Mouse (Mus musculus): ENCODE measurements around the gene Cxcl13. TPM values are rescaled to one million over a fixed set of nuclear protein-coding genes. Genes with fewer than 3 reads are reported as not detected.
A peak's percentile ranks its signal among the peaks of the same experiment; 100 is the strongest.

The Cxcl13 gene
- total and polyA plus RNA-seq, 3 experiments: not detected

DNA sequence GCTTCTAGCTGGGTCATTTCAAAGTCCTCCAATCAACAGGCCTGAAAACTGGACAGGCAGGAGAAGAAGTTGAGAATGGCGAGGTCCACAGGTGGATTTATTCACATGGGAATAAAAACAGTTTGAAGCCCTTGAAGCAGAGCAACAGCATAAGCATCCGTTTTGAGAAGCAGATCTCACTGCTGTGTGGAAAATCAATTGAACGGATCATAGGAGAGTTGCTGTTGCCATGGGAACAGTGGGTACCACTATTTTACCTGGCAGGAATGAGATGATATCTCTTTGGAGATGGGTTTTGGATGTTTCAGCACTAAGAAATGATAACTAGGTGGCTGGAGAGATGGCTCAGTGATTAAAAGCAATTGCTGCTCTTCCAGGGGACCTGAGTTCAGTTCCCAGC is 8.1 kb upstream of the Cxcl13 start:
- Histone ChIP-seq H3K4me1 (ENCODE audit: control insufficient read depth in 1 of 2, insufficient read depth in 2 of 2, low read length in 2 of 2) (no peaks in the 10 kb centered on the region), H3K36me3 (ENCODE audit: control insufficient read depth in 1 of 2, insufficient read depth in 2 of 2, low read length in 2 of 2) (no peaks in the 10 kb centered on the region), H3K9me3 (replicated peaks; ENCODE audit: insufficient read depth, low read length) (no peaks in the 10 kb centered on the region), H3K27ac (ENCODE audit: control insufficient read depth, low read depth, low read length) (no peak overlapping the region), H3K27me3 (ENCODE audit: control insufficient read depth in 1 of 2, insufficient read depth in 2 of 2, low read length in 2 of 2) (no peaks in the 10 kb centered on the region; a peak in 1 of 4 replicates), H3K4me3 (ENCODE audit: control insufficient read depth in 1 of 2, insufficient read depth in 1 of 2, low read depth in 2 of 2, low read length in 2 of 2) (no peak overlapping the region), H3K9ac (ENCODE audit: control insufficient read depth, low read depth, low read length, poor library complexity, severe bottlenecking) (no peak overlapping the region), H3K79me2 (ENCODE audit: control insufficient read depth, insufficient read depth, low read length, poor library complexity) (no peaks in the 10 kb centered on the region)
- DNase-seq (ENCODE audit: low read depth, low spot score): no peak
- TF ChIP-seq BHLHE40 (IDR thresholded peaks at IDR 0.05; ENCODE audit: borderline replicate concordance, low read depth, low read length): no peak
- TF ChIP-seq MXI1 (IDR thresholded peaks at IDR 0.05; ENCODE audit: low read depth, low read length): no peak
- no peak for TF ChIP-seq EP300 (IDR thresholded peaks at IDR 0.05; ENCODE audit: low read depth in 1 of 2, low read length in 2 of 2)
- TF ChIP-seq POLR2A (IDR thresholded peaks at IDR 0.05; ENCODE audit: control insufficient read depth in 1 of 2, insufficient read depth in 1 of 2, low read depth in 1 of 2, low read length in 2 of 2, poor library complexity in 1 of 2): no peak
- TF ChIP-seq E2F4 (IDR thresholded peaks at IDR 0.05; ENCODE audit: borderline replicate concordance, low read depth, low read length): no peak
- TF ChIP-seq TCF12 (IDR thresholded peaks at IDR 0.05; ENCODE audit: low read depth, low read length): no peak
- TF ChIP-seq GABPA (IDR thresholded peaks at IDR 0.05; ENCODE audit: low read depth, low read length): no peak
- no peak for TF ChIP-seq KAT2A (conservative IDR thresholded peaks at IDR 0.05; ENCODE audit: low read depth, low read length)
- no peak for TF ChIP-seq NELFE (IDR thresholded peaks at IDR 0.05; ENCODE audit: low read depth, low read length)
- TF ChIP-seq MAX (IDR thresholded peaks at IDR 0.05; ENCODE audit: low read length): no peak
- no peak for TF ChIP-seq USF2 (IDR thresholded peaks at IDR 0.05; ENCODE audit: borderline replicate concordance in 1 of 2, insufficient read depth in 1 of 2, low read depth in 1 of 2, low read length in 2 of 2)
- no peak for TF ChIP-seq MEF2A (IDR thresholded peaks at IDR 0.05; ENCODE audit: extremely low read depth, insufficient replicate concordance, low read depth, low read length, poor library complexity, severe bottlenecking)

DNA sequence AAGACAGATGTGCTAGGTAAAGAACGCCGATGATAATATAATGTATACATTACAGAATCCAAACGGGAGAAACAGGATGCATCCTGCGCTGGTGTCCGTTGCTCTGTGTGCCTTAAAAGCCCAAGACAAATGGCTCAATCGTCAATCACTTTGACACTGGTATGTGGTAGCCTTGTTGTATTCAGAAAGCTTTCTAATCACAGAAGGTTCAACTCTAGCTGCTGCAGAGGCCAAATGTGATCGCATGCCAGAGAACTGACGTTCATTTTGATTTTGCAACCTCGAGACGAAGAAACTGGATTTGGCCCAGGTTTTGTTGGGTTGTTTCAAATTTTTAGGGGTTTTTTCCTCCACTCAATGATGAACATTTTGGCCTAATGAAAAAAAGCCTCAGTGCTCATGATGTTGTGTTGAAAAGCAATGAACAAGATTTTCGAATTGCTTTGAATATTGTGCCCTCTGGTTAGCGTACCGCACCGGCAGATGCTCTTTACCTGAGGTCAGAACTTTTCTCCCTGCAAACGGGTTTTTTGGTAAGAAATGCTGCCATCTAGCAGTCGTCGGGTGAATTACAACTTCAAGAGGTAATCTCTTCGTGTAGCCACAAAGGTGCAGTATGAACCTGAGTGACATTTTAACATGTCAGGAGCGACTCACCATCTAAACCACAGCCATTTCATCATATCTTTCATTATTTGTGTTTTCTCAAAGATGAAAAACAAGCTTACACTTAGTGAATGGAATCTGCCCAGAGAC is 6.6 kb upstream of the Cxcl13 start:
- no peak overlapping the region for H3K27ac ChIP-seq (ENCODE audit: control insufficient read depth, low read depth, low read length)
- H3K4me3 ChIP-seq (ENCODE audit: control insufficient read depth in 1 of 2, insufficient read depth in 1 of 2, low read depth in 2 of 2, low read length in 2 of 2): no peak overlapping the region
- H3K9me3 ChIP-seq (replicated peaks; ENCODE audit: insufficient read depth, low read length): no peaks in the 10 kb centered on the region
- no peak overlapping the region for H3K9ac ChIP-seq (ENCODE audit: control insufficient read depth, low read depth, low read length, poor library complexity, severe bottlenecking)
- no peak for TF ChIP-seq EP300 (IDR thresholded peaks at IDR 0.05; ENCODE audit: low read depth in 1 of 2, low read length in 2 of 2)
- TF ChIP-seq MXI1 (IDR thresholded peaks at IDR 0.05; ENCODE audit: low read depth, low read length): no peak
- no peak for TF ChIP-seq MEF2A (IDR thresholded peaks at IDR 0.05; ENCODE audit: extremely low read depth, insufficient replicate concordance, low read depth, low read length, poor library complexity, severe bottlenecking)
- no peak for TF ChIP-seq BHLHE40 (IDR thresholded peaks at IDR 0.05; ENCODE audit: borderline replicate concordance, low read depth, low read length)
- TF ChIP-seq SIN3A (IDR thresholded peaks at IDR 0.05; ENCODE audit: low read length): no peak
- TF ChIP-seq RAD21 (IDR thresholded peaks at IDR 0.05; ENCODE audit: low read depth, low read length): peak; percentile 61
- TF ChIP-seq ELF1 (IDR thresholded peaks at IDR 0.05; ENCODE audit: low read depth, low read length): no peak
- no peak for TF ChIP-seq ZKSCAN1 (IDR thresholded peaks at IDR 0.05; ENCODE audit: low read depth, low read length)
- TF ChIP-seq SMC3 (IDR thresholded peaks at IDR 0.05; ENCODE audit: low read depth, low read length): peak; percentile 50
- no peak for TF ChIP-seq MYC (IDR thresholded peaks at IDR 0.05; ENCODE audit: low read depth, low read length)
- TF ChIP-seq CTCF (IDR thresholded peaks at IDR 0.05 in 2 of 3, conservative IDR thresholded peaks at IDR 0.05 in 1 of 3; ENCODE audit: control insufficient read depth in 1 of 3, insufficient read depth in 1 of 3, low read depth in 2 of 3, low read length in 3 of 3, poor library complexity in 1 of 3, severe bottlenecking in 1 of 3): peak in 2 of 3 experiments; percentile 43 to 66; a peak in 4 of 6 replicates
- no peaks in the 10 kb centered on the region for H3K36me3 ChIP-seq (ENCODE audit: control insufficient read depth in 1 of 2, insufficient read depth in 2 of 2, low read length in 2 of 2)
- no peaks in the 10 kb centered on the region for H3K79me2 ChIP-seq (ENCODE audit: control insufficient read depth, insufficient read depth, low read length, poor library complexity)
- peak; percentile 37 for DNase-seq (ENCODE audit: low read depth, low spot score)
- no peaks in the 10 kb centered on the region for H3K4me1 ChIP-seq (ENCODE audit: control insufficient read depth in 1 of 2, insufficient read depth in 2 of 2, low read length in 2 of 2)
- no peaks in the 10 kb centered on the region; a peak in 1 of 4 replicates for H3K27me3 ChIP-seq (ENCODE audit: control insufficient read depth in 1 of 2, insufficient read depth in 2 of 2, low read length in 2 of 2)

All from MEL (cell line).